Mouse (Mus musculus): ENCODE measurements around the gene Medag.

Medag gene

GRCm38 (mm10) chr5:149385228-149385961, 26.2 kb upstream of the Medag start:
- no peak for DNase-seq

DNA sequence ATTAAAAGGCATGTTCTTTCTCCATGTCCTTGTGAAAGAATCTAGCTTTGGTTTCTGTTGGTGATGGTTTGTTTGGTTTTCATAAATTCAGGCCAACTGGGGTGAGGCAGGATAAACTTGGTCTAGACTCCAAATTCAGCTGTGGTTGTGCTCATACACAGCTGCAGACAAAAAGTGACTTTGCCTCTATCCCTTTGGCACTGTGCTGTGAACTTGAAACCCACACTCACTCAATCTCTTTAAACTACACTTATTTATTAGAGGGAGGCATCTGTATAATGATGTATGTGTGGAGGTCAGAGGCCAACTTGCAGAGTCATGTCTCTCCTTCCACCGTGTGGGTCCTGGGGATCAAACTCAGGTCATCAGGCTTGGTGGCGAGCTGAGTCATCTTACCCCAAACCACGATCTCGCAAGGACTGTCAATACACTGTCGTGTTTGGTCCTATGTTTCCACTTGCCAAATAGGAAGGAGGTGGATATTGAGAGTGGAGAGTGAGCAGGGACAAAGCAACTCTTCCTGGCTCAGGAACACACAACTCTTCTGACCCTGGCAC, 25.2 kb upstream of the Medag start:
- no peak for DNase-seq

- DNase-seq: no peak
Measured at GRCm38 (mm10) chr5:149388947-149389346, 22.6 kb upstream of the Medag start.

GRCm38 (mm10) chr5:149389548-149390211, 21.9 kb upstream of the Medag start:
- peak; percentile 24 for DNase-seq

GRCm38 (mm10) chr5:149391574-149392375, 19.8 kb upstream of the Medag start:
- DNase-seq: no peak

- DNase-seq: no peak
Measured at GRCm38 (mm10) chr5:149392420-149392988, 19.0 kb upstream of the Medag start.

DNA sequence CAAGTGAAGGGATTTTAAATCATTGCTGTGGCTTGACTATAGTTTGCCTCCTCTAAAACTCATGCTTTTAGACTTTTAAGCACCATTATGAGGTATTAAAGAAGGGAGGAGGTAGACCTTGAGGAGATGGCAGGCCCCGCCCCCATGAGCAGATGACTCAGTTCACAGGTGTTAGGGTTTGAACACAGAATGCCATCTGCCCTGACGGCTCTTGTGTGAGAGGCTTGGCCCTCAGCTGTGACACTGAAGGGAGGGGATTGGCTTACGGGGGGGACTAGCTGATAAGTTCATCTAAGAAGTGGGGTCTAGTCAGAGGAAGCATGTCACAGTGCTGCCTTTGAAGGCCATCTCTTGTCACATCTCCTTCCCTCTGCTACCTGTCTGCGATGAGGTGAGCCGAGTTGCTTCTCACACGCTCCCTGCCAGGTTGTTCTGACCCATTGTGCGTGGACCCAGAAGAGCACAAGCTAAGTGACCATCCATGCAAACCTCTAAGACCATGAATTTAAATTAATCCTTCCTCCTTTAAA, 10.0 kb upstream of the Medag start:
- DNase-seq: no peak

DNA sequence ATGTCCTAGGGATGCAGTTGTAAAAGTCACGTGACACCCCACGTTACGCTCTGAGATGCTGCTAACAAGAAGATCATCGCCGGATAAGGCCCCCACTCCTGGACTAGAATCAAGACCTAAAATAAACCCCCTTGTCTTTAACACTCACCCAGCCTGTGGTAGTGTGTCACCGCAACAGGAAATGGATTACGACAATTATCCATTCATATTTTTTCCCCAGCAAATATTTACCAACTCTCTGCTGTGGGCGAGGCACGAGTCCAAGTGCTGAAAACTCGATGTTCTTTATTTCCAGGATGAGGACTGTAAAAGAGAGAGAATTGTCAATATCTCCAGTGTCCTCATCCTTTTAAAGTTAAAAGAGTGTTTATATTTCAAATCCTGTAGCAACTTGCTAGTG, 9.5 kb upstream of the Medag start:
- no peak for DNase-seq

DNA sequence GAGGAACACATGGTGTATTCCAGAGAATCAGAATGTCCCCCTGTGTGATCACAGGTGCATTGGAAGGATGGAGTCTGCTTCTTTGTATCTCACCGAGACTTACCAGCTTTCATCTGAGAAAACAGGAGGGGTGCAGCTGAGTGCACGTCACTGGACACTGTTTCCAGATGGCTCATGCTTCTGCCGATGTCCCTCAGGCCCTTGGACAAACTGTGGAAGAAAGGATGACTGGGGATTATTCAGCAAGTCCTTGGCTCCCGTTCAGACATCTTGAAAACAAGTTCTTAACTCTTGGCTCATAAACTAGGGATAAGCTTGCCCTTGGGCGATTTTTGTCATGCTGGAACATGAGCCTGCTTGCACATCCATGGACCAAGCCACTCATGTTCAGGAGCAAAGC, 8.2 kb upstream of the Medag start:
- peak; percentile 12 for DNase-seq

- DNase-seq: no peak
Measured at GRCm38 (mm10) chr5:149404710-149405109, 6.8 kb upstream of the Medag start.

DNA sequence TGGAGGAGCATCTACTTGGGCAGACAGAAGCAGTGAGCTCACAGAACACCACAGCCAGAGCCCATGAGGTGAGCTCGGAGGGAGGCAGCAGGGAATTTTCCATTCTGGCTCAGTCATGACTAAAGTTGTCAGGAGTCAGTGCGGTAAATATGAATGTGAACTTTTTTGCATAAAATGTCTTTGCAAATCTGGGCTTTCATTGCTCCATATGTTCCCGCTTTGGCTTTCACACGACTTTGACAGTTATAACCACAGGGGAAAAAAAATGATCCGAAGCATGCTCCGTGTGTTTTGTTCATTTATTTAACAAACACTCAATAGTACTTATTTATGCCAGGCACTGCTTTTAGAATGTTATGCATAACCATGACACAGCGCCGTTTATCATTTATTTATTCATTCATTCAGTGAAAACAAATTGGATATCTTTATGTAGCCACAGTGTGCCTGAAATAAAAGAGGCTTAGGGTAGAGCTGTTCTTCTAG, 4.7 kb upstream of the Medag start:
- DNase-seq: no peak

DNA sequence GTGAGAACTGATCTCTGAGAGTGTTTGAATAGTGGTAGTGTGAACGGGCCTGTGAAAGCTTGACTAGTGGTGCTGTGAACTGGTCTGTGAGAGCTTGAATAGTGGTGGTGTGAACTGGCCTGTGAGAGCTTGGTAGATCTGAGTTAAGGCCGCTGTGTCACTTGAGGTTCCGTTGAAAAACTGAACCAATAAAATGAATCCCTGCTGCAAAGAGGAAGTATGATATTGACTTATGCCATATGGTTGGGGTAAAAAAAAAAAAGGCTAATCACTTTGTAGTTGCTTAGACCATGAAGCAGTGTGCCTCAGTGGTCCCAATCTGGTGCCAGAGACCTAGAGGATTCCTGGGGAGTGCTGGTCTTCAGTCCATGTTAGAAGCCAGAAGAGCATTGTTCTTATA, 2.0 kb upstream of the Medag start:
- no peak for DNase-seq

DNA sequence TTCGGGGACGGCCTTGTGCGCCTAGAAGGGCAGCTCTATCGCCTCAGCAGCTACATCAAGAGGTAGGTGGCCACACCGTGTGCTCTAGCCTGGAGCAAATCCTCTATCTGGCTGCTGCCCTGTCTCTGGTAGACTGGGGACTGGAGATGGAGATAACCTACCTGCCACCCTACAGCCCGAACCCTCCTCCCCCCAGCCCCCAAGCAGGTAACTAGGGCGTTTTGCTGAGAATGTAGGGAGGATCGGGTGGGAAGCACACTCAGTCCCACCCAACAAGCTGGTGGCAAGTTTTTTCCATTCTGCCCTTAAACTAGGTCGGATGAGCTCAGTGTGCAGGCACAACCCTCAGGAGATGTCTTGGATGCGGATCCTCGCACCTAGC, 636 bp downstream of the Medag start:
- DNase-seq: no peak

- no peak for DNase-seq
Measured at GRCm38 (mm10) chr5:149412671-149413070, 1.1 kb downstream of the Medag start.

GRCm38 (mm10) chr5:149414369-149415167, 3.0 kb downstream of the Medag start:
- no peak for DNase-seq

DNA sequence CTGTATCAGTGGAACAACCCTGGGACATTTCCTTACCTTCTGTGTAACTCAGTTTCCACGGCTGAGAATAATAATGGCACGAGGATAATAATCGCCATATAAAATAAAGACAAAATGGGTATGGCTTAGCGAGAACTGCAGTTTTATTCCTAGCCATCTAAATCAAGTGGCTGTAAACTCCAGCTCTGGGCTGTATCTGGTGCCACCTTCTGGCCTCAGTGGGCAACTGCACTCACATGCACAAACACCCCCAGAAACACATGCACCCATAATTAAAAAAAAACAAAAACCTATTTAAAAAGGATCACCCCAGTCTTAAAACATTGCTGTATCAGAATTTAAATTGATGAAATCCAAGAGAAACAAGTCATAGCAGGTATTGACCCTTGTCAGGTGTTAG, 5.8 kb downstream of the Medag start:
- DNase-seq: no peak

DNA sequence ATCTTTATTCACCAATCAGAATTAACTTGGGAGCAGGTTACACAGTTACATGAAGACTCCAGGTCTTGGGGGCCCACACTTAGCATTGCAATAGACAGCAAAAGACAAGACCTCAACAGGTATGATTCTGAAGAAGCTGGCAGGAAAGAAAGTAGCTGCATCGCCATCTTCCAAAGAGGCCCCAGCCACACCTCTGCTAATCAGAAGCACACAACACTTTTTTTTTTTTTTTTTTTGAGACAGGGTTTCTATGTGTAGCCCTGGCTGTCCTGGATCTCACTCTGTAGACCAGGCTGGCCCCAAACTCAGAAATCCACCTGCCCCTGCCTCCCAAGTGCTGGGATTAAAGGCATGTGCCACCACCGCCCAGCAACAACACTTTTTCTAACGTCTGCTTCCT, 15.0 kb downstream of the Medag start:
- no peak for DNase-seq

- DNase-seq: no peak
Measured at GRCm38 (mm10) chr5:149427277-149428060, 15.9 kb downstream of the Medag start.

GRCm38 (mm10) chr5:149428347-149428746, 16.8 kb downstream of the Medag start:
- no peak for DNase-seq

GRCm38 (mm10) chr5:149428810-149429255, 17.3 kb downstream of the Medag start:
- peak; percentile 75 for DNase-seq

- no peak for DNase-seq
Measured at GRCm38 (mm10) chr5:149429541-149429940, 18.0 kb downstream of the Medag start.
